Mouse (Mus musculus): ENCODE data around the gene Cop1.

DNA sequence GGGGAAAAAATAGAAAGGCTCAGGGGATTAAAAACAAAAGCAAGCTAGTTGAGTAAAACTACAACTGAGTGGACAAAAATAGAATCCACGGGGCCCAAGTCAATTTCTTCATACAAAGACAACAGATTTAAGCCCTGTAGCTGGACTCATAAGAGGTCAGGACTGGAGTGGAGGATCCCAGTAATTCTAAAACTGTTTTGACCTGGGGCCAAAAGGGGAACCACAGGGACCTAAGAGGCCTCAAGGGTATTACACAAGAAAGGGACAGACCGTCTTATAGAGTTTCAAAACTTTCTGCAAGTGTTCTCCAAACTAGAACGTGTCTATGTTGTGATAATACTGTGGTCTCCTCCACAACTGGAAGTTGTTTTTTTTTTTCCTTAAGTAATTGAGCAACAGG, 45.4 kb upstream of the Cop1 start:
- TF ChIP-seq CTCF (IDR thresholded peaks at IDR 0.05; ENCODE audit: control insufficient read depth, insufficient read depth, insufficient read length) (no peak), USF1 (IDR thresholded peaks at IDR 0.05; ENCODE audit: low read depth) (no peak), MAX (IDR thresholded peaks at IDR 0.05) (no peak), MYOG (IDR thresholded peaks at IDR 0.05; ENCODE audit: control insufficient read depth, extremely low read depth, insufficient read length) (no peak), CEBPB (IDR thresholded peaks at IDR 0.05; ENCODE audit: low read depth) (no peak), MYOD1 (IDR thresholded peaks at IDR 0.05; ENCODE audit: control insufficient read depth, insufficient read length, low read depth) (no peak), FOSL1 (IDR thresholded peaks at IDR 0.05; ENCODE audit: insufficient read depth, low read length, poor library complexity, severe bottlenecking) (no peak)
